Mouse (Mus musculus): ENCODE measurements around the gene Calr3.

The Calr3 gene

GRCm38 (mm10) chr8:72438248-72439015 is 5.2 kb downstream of the Calr3 start:
- DNase-seq (ENCODE audit: low spot score in 2 of 2) = no peak

GRCm38 (mm10) chr8:72434952-72435351 is 8.7 kb downstream of the Calr3 start:
- DNase-seq (ENCODE audit: low spot score in 2 of 2) = peak in 1 of 2 experiments; percentile 45

GRCm38 (mm10) chr8:72429676-72430075 is 14.0 kb downstream of the Calr3 start:
- DNase-seq (ENCODE audit: low spot score in 2 of 2) = no peak

GRCm38 (mm10) chr8:72422926-72423325 is 20.7 kb downstream of the Calr3 start:
- DNase-seq (ENCODE audit: low spot score in 2 of 2) = no peak

- peak; percentile 97 to 99 for DNase-seq (ENCODE audit: low spot score in 2 of 2)
Observed at GRCm38 (mm10) chr8:72421362-72422335, 22.0 kb downstream of the Calr3 start, which contains the start of gene Eps15l1. TSS of gene Eps15l1 (minus strand) at chr8:72421460.

- peak; percentile 39 to 62 for DNase-seq (ENCODE audit: low spot score in 2 of 2)
Observed at GRCm38 (mm10) chr8:72420571-72421361, 22.9 kb downstream of the Calr3 start.

- DNase-seq (ENCODE audit: low spot score in 2 of 2) = no peak
Observed at GRCm38 (mm10) chr8:72418073-72418472, 25.6 kb downstream of the Calr3 start.

GRCm38 (mm10) chr8:72415252-72415651 is 28.4 kb downstream of the Calr3 start:
- no peak for DNase-seq (ENCODE audit: low spot score in 2 of 2)

- DNase-seq (ENCODE audit: low spot score in 2 of 2) = no peak
Observed at GRCm38 (mm10) chr8:72413839-72414238, 29.8 kb downstream of the Calr3 start.

- no peak for DNase-seq (ENCODE audit: low spot score in 2 of 2)
Observed at GRCm38 (mm10) chr8:72409443-72409842, 34.2 kb downstream of the Calr3 start.

- no peak for DNase-seq (ENCODE audit: low spot score in 2 of 2)
Observed at GRCm38 (mm10) chr8:72407878-72408277, 35.8 kb downstream of the Calr3 start.

- DNase-seq (ENCODE audit: low spot score in 2 of 2) = no peak
Observed at GRCm38 (mm10) chr8:72402981-72403380, 40.7 kb downstream of the Calr3 start.

GRCm38 (mm10) chr8:72401381-72401780 is 42.3 kb downstream of the Calr3 start:
- DNase-seq (ENCODE audit: low spot score in 2 of 2) = no peak

GRCm38 (mm10) chr8:72385737-72386136 is 57.9 kb downstream of the Calr3 start:
- no peak for DNase-seq (ENCODE audit: low spot score in 2 of 2)

GRCm38 (mm10) chr8:72382395-72382794 is 61.3 kb downstream of the Calr3 start:
- DNase-seq (ENCODE audit: low spot score in 2 of 2) = no peak

GRCm38 (mm10) chr8:72380656-72381055 is 63.0 kb downstream of the Calr3 start:
- no peak for DNase-seq (ENCODE audit: low spot score in 2 of 2)

- DNase-seq (ENCODE audit: low spot score in 2 of 2) = no peak
Observed at GRCm38 (mm10) chr8:72376900-72377299, 66.8 kb downstream of the Calr3 start.

GRCm38 (mm10) chr8:72376309-72376708 is 67.4 kb downstream of the Calr3 start:
- no peak for DNase-seq (ENCODE audit: low spot score in 2 of 2)

GRCm38 (mm10) chr8:72375161-72375560 is 68.5 kb downstream of the Calr3 start:
- no peak for DNase-seq (ENCODE audit: low spot score in 2 of 2)
